Mouse (Mus musculus) bone marrow macrophage, adult 2 months (primary cell): ENCODE measurements around the gene Slc39a11.

Experiments
- CTCF ChIP-seq: IDR thresholded peaks from 2 replicates; pipeline ENCODE4 v1.5.1; 2012; ENCODE audit warnings: low read depth, mild to moderate bottlenecking, low read length, moderate library complexity
- POLR2A ChIP-seq: IDR thresholded peaks from 2 replicates; pipeline ENCODE4 v1.6.1; 2012; ENCODE audit warnings: mild to moderate bottlenecking, low read depth, low read length, borderline replicate concordance

- no peak for TF ChIP-seq POLR2A
- no peak for TF ChIP-seq CTCF
Observed at GRCm38 (mm10) chr11:113261421-113261820, 388.5 kb downstream of the Slc39a11 start.
